Mouse (Mus musculus): ENCODE measurements around the gene Rps6ka6.

DNA sequence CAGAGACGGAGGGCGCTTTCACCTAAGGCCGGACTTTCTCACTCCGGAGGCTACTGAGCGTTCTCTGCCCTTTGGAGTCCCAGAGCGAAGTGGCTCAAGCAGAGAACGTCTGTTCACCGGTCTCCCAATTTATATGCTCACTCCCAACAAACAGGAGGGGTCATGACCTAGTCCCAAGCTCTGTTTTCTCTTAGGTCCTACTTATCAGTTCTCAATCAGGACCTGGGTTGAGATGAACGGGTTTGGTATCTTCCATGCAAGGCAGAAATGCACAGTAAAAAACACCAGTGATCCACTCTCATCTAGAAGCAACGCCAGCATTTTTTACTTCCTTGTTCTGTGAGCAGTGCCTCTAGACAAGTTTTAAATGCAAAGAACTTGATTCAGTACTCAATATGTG is at the start of gene Rps6ka6:
- no peak for TF ChIP-seq CTCF (IDR thresholded peaks at IDR 0.05 in 2 of 3, conservative IDR thresholded peaks at IDR 0.05 in 1 of 3; ENCODE audit: control insufficient read depth in 1 of 3, insufficient read depth in 1 of 3, low read depth in 2 of 3, low read length in 3 of 3, poor library complexity in 1 of 3, severe bottlenecking in 1 of 3)
- no peak for TF ChIP-seq POLR2A (IDR thresholded peaks at IDR 0.05; ENCODE audit: control insufficient read depth in 1 of 2, insufficient read depth in 1 of 2, low read depth in 1 of 2, low read length in 2 of 2, poor library complexity in 1 of 2)
- TF ChIP-seq UBTF (IDR thresholded peaks at IDR 0.05; ENCODE audit: borderline replicate concordance, insufficient read depth, low read depth, low read length), result no peak
